Mouse (Mus musculus) olfactory bulb, adult 2 months (tissue): ENCODE data around the gene Tfr2.
"Not testable (repeated sequence)": the region's sequence is repeated elsewhere in the genome, so short reads cannot be mapped to it uniquely, and the experiment has no call there.

Source experiments
- CTCF ChIP-seq: fragments of 200-500 bp; IDR thresholded peaks from 2 replicates; pipeline ENCODE4 v1.5.1; 2012; ENCODE audit warnings: low read depth, mild to moderate bottlenecking, low read length, moderate library complexity; ENCODE audit not compliant: insufficient read depth
- POLR2A ChIP-seq: fragments of 200-500 bp; IDR thresholded peaks from 2 replicates; pipeline ENCODE4 v1.6.1; 2012; ENCODE audit warnings: mild to moderate bottlenecking, low read depth, low read length, moderate library complexity; ENCODE audit not compliant: insufficient read depth

DNA sequence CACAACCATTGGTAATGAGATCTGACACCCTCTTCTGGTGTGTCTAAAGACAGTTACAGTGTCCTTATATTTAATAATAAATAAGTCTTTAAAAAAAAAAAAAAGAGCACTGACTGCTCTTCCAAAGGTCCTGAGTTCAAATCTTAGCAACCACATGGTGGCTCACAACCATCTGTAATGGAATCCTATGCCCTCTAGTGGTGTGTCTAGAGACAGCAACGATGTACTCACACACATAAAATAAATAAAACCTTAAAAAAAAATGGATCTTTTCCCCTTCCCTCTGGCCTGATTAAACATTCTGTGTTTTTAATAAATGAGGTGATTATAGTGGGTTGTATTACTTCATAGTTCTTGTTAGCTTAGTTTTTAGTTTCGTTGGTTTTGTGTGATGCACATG lies 45.3 kb downstream of the Tfr2 start:
- not testable (repeated sequence) for TF ChIP-seq CTCF, POLR2A
